Mouse (Mus musculus) stomach, embryonic 15.5 days (tissue): ENCODE results near the gene Smagp. TPM values are rescaled to one million over a fixed set of nuclear protein-coding genes. Genes with fewer than 3 reads are reported as not detected.

ENCODE experiments used
- ATAC-seq: fragments of 200-750 bp; cut with Nextera tagmentation; 2 replicates; pipeline ENCODE4 v1.8.0; 2017; ENCODE audit warnings: low read depth, moderate number of reproducible peaks, moderate TSS enrichment; ENCODE audit not compliant: insufficient read depth, low FRiP score
- H3K27ac ChIP-seq: fragments of 300-500 bp; sonication (generic); 2 replicates; pipeline ENCODE4 v1.5.1; 2015; ENCODE audit warnings: mild to moderate bottlenecking, inconsistent platforms
- H3K27me3 ChIP-seq: fragments of 300-500 bp; sonication (generic); replicated peaks from 2 replicates; pipeline ENCODE4 v1.6.1; 2015; ENCODE audit warnings: inconsistent platforms
- H3K36me3 ChIP-seq: fragments of 300-500 bp; sonication (generic); 2 replicates; pipeline ENCODE4 v1.6.1; 2015; ENCODE audit warnings: inconsistent platforms
- H3K4me1 ChIP-seq: fragments of 300-500 bp; sonication (generic); 2 replicates; pipeline ENCODE4 v1.6.1; 2015; ENCODE audit warnings: inconsistent platforms
- H3K4me2 ChIP-seq: fragments of 300-500 bp; sonication (generic); 2 replicates; pipeline ENCODE4 v1.6.1; 2015; ENCODE audit warnings: mild to moderate bottlenecking, inconsistent platforms
- H3K4me3 ChIP-seq: fragments of 300-500 bp; sonication (generic); replicated peaks from 2 replicates; pipeline ENCODE4 v1.5.1; 2015; ENCODE audit warnings: inconsistent platforms
- H3K9ac ChIP-seq: fragments of 300-500 bp; sonication (generic); 2 replicates; pipeline ENCODE4 v1.6.1; 2015; ENCODE audit warnings: inconsistent platforms
- H3K9me3 ChIP-seq: fragments of 300-500 bp; sonication (generic); 2 replicates; pipeline ENCODE4 v1.6.1; 2016; ENCODE audit warnings: inconsistent platforms
- WGBS: fragments of 180-500 bp; shearing (Covaris S2); methylation state at CpG from one replicate; pipeline ENCODE4 v1.1.7; 2015; 5-methylcytosine and 5-hydroxymethylcytosine counted together
- polyA plus RNA-seq: library from polyadenylated mRNA; unstranded; fragments of >200 nt; fragmentation: Nextera tagmentation; extraction: Ambion mirVana; gene quantifications from 2 replicates; pipeline ENCODE4 v1.2.1, GENCODE M21; 2015

The Smagp gene
- polyA plus RNA-seq, 1 experiment from 2014 or later, result 41.9 TPM

DNA sequence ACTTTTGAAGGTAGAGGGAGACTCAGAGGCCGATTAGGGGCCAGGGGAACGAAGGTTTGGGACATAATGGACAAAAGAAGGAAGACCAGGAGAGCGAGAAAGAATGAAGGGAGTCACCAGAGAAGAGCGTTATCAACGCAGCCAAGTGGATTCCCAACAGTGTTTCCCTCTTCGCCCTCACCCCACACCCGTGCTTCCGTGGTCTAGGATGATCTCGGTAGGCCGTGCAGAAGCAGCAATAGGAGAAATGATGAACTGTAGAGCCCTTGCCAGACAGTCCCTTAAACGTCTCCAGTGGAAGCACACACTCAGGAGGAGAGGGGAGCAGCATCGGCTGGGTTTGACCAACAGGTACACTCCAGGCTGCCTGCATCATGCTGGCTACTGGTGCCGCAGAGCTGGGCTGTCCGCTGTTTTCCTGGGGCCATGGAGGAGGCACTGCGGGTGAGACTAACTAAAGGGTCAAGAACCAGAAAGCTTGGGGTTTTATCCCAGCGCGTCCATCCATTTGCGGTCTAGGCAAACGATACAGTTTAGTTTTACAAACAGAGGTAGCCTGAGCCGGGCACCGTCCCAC is 36.0 kb downstream of the Smagp start:
- no peak overlapping the region for H3K27ac ChIP-seq
- ATAC-seq, result no peak

DNA sequence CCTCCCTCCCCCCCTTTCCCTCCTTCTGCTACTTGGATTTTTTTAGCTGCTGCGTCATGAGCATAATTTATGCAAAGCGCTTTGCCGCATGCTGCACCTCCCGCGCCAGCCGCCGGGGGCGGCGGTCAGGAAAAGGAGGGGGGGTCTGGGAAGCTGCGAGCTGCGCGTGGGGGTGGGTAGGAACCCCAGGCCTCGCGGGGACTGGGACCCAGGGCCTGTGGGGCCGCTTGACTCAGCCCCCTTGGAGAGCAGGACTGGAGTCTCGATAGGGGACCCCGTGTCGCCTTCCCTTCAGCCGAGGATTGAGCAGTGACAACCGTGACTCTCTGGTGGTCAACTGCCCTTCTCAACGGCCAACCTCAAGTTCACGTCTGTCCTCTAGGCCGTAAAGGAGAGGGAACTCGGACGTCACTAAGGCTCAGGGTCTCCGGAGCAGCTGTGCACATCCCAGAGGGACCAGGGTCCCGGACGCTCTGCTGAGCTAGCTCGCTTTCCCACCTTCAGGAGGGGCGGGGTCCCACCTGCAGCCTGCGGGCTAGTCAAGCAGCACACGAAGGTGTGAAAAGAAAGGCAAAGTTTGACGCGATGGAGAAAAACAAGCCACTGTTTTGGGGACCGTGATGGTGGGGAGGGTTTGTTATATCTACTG is 36.6 kb downstream of the Smagp start:
- peak overlapping the region; percentile 79 for H3K4me3 ChIP-seq
- H3K36me3 ChIP-seq, result no peaks in the 10 kb centered on the region
- WGBS, result 2% methylated on average over 29 of the region's 35 CpGs
- H3K9ac ChIP-seq, result peak overlapping the region; percentile 78
- no peak overlapping the region for H3K27ac ChIP-seq
- H3K27me3 ChIP-seq, result 0 out of 2 replicates have a peak, but pooled peaks cover 5% of the 10 kb centered on the region
- ATAC-seq, result peak; percentile 47
- 0 out of 2 replicates have a peak, but pooled peaks cover 5% of the 10 kb centered on the region for H3K4me1 ChIP-seq
- peak overlapping the region; percentile 98 for H3K4me2 ChIP-seq
- H3K9me3 ChIP-seq, result no peaks in the 10 kb centered on the region

More for the DNA sequence above, 36.0 kb downstream of the Smagp start:
- Histone ChIP-seq H3K4me1 (0 out of 2 replicates have a peak, but pooled peaks cover 5% of the 10 kb centered on the region), H3K9me3 (no peaks in the 10 kb centered on the region), H3K4me2 (peak overlapping the region; percentile 98), H3K36me3 (no peaks in the 10 kb centered on the region), H3K9ac (no peak overlapping the region), H3K27me3 (0 out of 2 replicates have a peak, but pooled peaks cover 5% of the 10 kb centered on the region), H3K4me3 (peak overlapping the region; percentile 79; the same call in 1 of the 2 replicates)
- WGBS, result 26% methylated on average over 21 of the region's 21 CpGs

DNA sequence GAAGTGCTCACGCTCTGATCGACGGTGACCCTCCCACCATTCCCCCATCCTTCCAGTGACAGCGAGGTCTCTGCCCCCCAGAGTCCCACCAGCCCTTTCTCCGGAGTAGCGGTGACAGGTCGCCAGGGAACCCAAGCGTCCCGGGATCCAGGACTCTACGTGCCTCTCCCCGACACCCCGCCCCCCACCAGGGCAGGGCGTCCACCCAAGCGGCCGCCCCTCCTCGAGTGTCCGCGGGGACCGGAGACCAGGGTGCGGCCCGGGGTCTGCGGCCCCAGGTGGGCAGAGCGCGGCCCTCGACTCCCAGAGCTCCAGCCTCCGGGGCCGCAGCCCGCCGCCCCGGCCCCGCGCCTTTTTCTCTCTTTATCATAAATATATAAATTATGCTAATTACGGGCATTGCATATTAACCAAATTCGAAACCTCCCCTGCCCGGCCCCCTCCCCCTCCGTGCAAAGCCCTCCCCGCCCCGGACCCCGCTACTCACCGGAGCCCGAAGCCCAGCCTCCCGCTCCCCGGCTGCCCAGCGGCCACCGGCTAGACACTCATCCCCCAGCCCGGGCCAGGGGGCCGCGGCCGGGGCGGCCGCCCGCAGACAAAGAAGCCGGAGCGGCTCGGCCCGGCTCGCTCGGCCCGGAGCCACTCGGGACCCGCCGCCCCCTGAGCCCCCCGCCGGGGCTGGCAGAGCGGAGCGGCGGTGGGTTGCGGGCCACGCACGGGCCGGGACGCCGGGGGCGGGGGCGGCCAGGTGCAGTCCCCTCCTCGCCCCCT is 37.3 kb downstream of the Smagp start, which contains the start of gene Pou6f1:
Gene Pou6f1 (minus strand): TSS at position 709 of the 771 bp plus-strand sequence.
- WGBS, result under 1% methylated on average over 68 of the region's 76 CpGs

DNA sequence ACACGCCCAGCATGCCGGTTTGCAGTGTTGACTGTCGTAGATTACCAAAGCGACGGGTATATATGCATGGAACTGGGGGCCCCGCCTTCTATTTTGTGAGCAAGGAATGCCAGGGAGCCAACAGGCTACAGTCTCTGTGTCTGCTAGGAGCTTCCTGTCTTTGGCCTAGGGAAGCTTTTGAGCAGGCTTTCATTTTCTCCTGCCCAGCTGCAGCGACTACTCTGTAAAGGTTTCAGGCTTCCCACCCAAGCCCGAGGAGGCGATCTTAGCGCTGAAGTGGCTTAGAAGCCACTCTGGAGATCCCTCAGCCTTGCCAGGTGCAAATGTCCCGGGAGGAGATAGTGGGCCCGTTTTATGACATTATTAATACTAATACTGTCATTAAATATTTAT is 37.9 kb downstream of the Smagp start:
- Histone ChIP-seq H3K9ac (peak overlapping the region; percentile 78; the same call in 1 of the 2 replicates), H3K27ac (no peak overlapping the region), H3K36me3 (no peaks in the 10 kb centered on the region), H3K4me1 (0 out of 2 replicates have a peak, but pooled peaks cover 5% of the 10 kb centered on the region), H3K27me3 (0 out of 2 replicates have a peak, but pooled peaks cover 5% of the 10 kb centered on the region), H3K4me2 (peak overlapping the region; percentile 98), H3K4me3 (peak overlapping the region; percentile 79), H3K9me3 (no peaks in the 10 kb centered on the region)
- ATAC-seq, result no peak
- WGBS, result 2% methylated on average over 12 of the region's 12 CpGs

More for the DNA sequence above, 37.3 kb downstream of the Smagp start, which contains the start of gene Pou6f1:
- no peaks in the 10 kb centered on the region for H3K9me3 ChIP-seq
- ATAC-seq, result peak; percentile 41
- H3K4me3 ChIP-seq, result peak within 1 kb of the TSS; percentile 79
- H3K36me3 ChIP-seq, result no peaks in the 10 kb centered on the region
- peak within 1 kb of the TSS; percentile 78 for H3K9ac ChIP-seq
- 0 out of 2 replicates have a peak, but pooled peaks cover 5% of the 10 kb centered on the region for H3K4me1 ChIP-seq
- H3K4me2 ChIP-seq, result peak within 1 kb of the TSS; percentile 98
- H3K27ac ChIP-seq, result no peak within 1 kb of the TSS
- H3K27me3 ChIP-seq, result 0 out of 2 replicates have a peak, but pooled peaks cover 5% of the 10 kb centered on the region

DNA sequence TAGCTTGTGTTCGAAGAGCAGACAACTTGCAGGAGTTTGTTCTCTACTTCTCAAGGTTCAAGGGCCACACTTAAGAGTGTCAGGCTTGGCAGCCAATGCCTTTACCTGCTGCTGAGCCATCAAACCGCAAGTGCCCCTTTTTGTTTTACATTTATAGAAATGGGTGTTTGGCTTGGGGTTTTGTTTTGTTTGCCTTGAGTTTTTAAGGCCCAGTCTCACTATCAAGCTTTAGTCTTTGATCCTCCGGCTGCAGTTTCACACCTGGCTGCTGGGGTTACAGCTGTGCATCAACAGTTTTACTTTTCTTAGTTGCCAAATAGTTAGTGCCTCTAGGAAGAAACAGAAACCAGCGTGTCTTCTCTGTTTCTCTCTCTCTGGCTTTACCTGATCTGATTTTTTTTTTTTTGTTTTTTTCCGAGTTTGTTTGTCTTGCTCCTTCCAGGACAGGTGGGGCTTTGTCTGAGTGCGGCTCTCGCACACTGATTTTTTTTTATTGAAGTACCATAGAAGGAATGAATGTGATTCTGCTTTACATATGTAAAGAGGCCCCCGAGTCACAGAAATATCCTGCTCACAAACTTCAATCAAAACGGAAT is 38.4 kb downstream of the Smagp start:
- Histone ChIP-seq H3K4me1 (0 out of 2 replicates have a peak, but pooled peaks cover 5% of the 10 kb centered on the region), H3K4me2 (peak overlapping the region; percentile 98), H3K27ac (no peak overlapping the region), H3K27me3 (0 out of 2 replicates have a peak, but pooled peaks cover 4% of the 10 kb centered on the region), H3K9ac (no peak overlapping the region), H3K9me3 (no peaks in the 10 kb centered on the region), H3K4me3 (peak overlapping the region; percentile 79), H3K36me3 (no peaks in the 10 kb centered on the region)
- no peak for ATAC-seq
- 17% methylated on average over 9 of the region's 9 CpGs for WGBS

DNA sequence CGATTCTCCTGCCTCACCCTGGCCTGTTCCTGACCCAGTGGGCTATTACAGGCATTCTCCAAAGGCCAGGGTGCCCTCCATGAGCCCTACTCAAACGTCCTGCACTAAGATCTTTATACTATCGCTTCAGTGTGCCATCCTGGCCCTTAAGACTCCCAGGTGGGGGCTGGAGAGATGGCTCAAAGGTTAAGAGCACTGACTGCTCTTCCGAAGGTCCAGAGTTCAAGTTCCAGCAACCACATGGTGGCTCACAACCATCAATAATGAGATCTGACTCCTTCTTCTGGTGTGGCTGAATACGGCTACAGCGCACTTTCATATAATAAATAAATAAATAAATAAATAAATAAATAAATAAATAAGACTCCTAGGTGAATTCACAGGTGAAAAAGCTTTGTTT is 43.9 kb downstream of the Smagp start:
- Histone ChIP-seq H3K9ac (no peak overlapping the region), H3K4me2 (no peak overlapping the region), H3K4me1 (no peaks in the 10 kb centered on the region), H3K36me3 (no peaks in the 10 kb centered on the region), H3K27ac (no peak overlapping the region), H3K4me3 (no peak overlapping the region), H3K27me3 (no peaks in the 10 kb centered on the region), H3K9me3 (no peaks in the 10 kb centered on the region)
- no peak for ATAC-seq
- WGBS, result 76% methylated on average over 6 of the region's 6 CpGs

DNA sequence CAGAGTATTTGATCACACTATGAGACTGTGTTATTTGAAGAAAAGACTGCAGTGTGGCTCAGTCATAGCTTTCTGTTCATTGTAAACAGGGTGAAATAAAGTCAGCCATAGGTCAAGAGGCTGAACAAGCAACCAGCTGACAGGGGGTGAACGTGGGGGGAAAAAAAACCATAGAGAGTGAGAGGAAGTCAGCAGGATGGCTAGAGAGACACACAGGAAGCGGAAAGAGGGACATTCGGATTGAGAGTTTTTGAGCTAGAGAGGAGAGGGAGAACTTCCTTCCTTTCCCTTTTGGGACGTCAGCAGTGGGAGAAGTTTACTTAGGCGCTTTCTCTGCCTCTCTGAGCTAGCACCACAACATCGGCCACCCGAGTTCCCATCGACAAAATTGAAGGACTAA is 46.3 kb downstream of the Smagp start:
- no peaks in the 10 kb centered on the region for H3K9me3 ChIP-seq
- no peak overlapping the region for H3K9ac ChIP-seq
- no peak overlapping the region for H3K27ac ChIP-seq
- no peaks in the 10 kb centered on the region for H3K4me1 ChIP-seq
- WGBS, result 64% methylated on average over 8 of the region's 8 CpGs
- no peak overlapping the region for H3K4me3 ChIP-seq
- H3K4me2 ChIP-seq, result no peak overlapping the region
- no peaks in the 10 kb centered on the region for H3K36me3 ChIP-seq
- H3K27me3 ChIP-seq, result no peaks in the 10 kb centered on the region
- no peak for ATAC-seq

DNA sequence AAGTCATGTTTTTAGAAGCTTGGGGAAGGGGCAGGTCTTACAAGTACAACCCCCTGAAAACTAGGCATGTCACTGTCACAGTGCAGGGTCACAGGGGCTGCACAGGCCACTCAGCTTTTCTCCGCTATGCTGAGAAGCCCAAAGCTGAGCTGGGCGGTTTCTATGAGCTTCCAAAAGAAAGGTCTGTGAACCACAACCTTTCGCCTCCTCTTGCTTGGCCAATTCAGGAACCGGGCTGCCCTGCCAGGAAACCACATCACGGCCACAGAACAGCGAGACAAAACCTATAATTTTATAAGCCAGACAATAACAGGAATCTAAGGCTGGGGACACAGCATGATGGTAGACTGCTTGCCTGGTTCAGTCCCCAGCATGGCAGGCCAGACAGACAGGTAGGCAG is 48.4 kb downstream of the Smagp start:
- Histone ChIP-seq H3K4me3 (no peak overlapping the region), H3K9me3 (no peaks in the 10 kb centered on the region), H3K9ac (no peak overlapping the region), H3K4me1 (no peaks in the 10 kb centered on the region), H3K36me3 (no peaks in the 10 kb centered on the region), H3K27ac (no peak overlapping the region), H3K27me3 (no peaks in the 10 kb centered on the region), H3K4me2 (no peak overlapping the region)
- ATAC-seq, result no peak
- 76% methylated on average over 6 of the region's 6 CpGs for WGBS

DNA sequence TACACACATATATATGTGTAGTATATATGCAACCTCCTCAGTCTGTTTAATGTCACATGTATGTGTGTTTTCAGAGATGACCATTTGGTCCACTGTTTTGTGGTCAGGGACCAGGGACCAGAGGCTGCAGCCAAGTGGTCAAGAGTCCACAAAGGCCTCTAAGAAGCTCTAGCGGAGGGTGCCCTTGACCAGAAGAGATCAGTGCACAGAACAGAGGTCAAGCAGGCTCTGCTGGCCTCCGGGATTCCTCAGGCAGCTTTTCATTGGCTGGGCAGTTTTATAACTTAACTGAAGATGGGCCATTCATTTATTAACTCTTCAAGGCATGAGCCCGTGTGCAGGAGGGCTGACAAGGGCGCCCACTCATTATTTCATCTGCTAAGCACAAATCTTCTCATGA is 49.6 kb downstream of the Smagp start:
- Histone ChIP-seq H3K4me3 (no peak overlapping the region), H3K4me2 (no peak overlapping the region), H3K9me3 (no peaks in the 10 kb centered on the region), H3K36me3 (no peaks in the 10 kb centered on the region), H3K27ac (no peak overlapping the region), H3K4me1 (no peaks in the 10 kb centered on the region), H3K27me3 (no peaks in the 10 kb centered on the region), H3K9ac (no peak overlapping the region)
- no peak for ATAC-seq
- WGBS, result 76% methylated on average over 4 of the region's 4 CpGs

DNA sequence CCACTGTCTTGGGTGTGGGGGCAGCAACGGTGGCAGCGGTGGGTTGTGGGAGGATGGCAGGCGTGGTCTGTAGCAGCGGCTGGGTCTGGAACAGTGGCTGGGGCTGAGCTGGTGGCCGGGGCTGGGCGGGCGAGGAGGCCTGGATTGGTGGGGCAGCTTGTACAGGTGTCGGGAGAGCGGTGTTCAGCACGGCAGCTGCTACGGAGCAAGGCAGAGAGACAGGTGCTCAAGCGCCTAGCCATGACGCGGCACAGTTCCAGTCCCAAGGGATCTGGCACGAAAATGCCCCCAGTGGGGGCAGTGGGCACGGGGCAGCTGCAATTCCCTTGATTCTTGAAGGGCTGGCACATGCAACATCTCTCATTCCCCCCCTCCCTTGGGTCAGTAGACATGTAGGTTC is 50.8 kb downstream of the Smagp start:
- Histone ChIP-seq H3K36me3 (no peaks in the 10 kb centered on the region), H3K4me1 (no peaks in the 10 kb centered on the region), H3K9me3 (no peaks in the 10 kb centered on the region), H3K9ac (no peak overlapping the region), H3K4me3 (no peak overlapping the region), H3K27ac (no peak overlapping the region), H3K4me2 (no peak overlapping the region), H3K27me3 (no peaks in the 10 kb centered on the region)
- WGBS, result 90% methylated on average over 16 of the region's 16 CpGs
- no peak for ATAC-seq

GRCm38 (mm10) chr15:100580108-100580507 is 56.6 kb downstream of the Smagp start:
- Histone ChIP-seq H3K36me3 (no peaks in the 10 kb centered on the region), H3K4me2 (no peak overlapping the region), H3K4me1 (no peaks in the 10 kb centered on the region), H3K9me3 (no peaks in the 10 kb centered on the region), H3K9ac (no peak overlapping the region), H3K27me3 (no peaks in the 10 kb centered on the region), H3K4me3 (no peak overlapping the region), H3K27ac (no peak overlapping the region)
- WGBS, result 86% methylated on average over 10 of the region's 10 CpGs
- ATAC-seq, result no peak
